Mouse (Mus musculus): ENCODE measurements around the gene Fam228b. TPM values are rescaled to one million over a fixed set of nuclear protein-coding genes. Genes with fewer than 3 reads are reported as not detected.
"Not testable (repeated sequence)": the region's sequence is repeated elsewhere in the genome, so short reads cannot be mapped to it uniquely, and the experiment has no call there.

Gene Fam228b
- polyA plus RNA-seq, 1 experiment from 2014 or later: 1.3 TPM

- WGBS: 15% methylated on average over 13 of the region's 13 CpGs
- peak; percentile 31 for ATAC-seq
Observed at GRCm38 (mm10) chr12:4769333-4769723, 261 bp upstream of the Fam228b start.

GRCm38 (mm10) chr12:4757060-4757459, 12.0 kb downstream of the Fam228b start:
- Histone ChIP-seq H3K9me3 (ENCODE audit: control insufficient read depth, low read length) (no peaks in the 10 kb centered on the region), H3K9ac (ENCODE audit: low read depth, low read length) (no peak overlapping the region), H3K4me1 (ENCODE audit: control insufficient read depth, insufficient read depth, low read length) (no peaks in the 10 kb centered on the region), H3K27me3 (replicated peaks; ENCODE audit: control insufficient read depth, insufficient read depth, low read length) (no peaks in the 10 kb centered on the region), H3K4me3 (ENCODE audit: low read length) (no peak overlapping the region), H3K4me2 (ENCODE audit: low read depth, low read length) (no peak overlapping the region), H3K36me3 (ENCODE audit: control insufficient read depth, insufficient read depth, low read length) (no peaks in the 10 kb centered on the region), H3K27ac (ENCODE audit: low read length) (no peak overlapping the region)
- no peak for ATAC-seq
- 88% methylated on average over 1 of the region's 1 CpGs for WGBS

More at GRCm38 (mm10) chr12:4769333-4769723, 261 bp upstream of the Fam228b start:
- no peaks in the 10 kb centered on the region for H3K36me3 ChIP-seq (ENCODE audit: control insufficient read depth, insufficient read depth, low read length)
- H3K9ac ChIP-seq (ENCODE audit: low read depth, low read length): peak overlapping the region; percentile 91
- H3K4me3 ChIP-seq (ENCODE audit: low read length): peak overlapping the region; percentile 72
- peaks cover 5% of the 10 kb centered on the region; the same call in 1 of the 2 replicates for H3K4me1 ChIP-seq (ENCODE audit: control insufficient read depth, insufficient read depth, low read length)
- H3K9me3 ChIP-seq (ENCODE audit: control insufficient read depth, low read length): no peaks in the 10 kb centered on the region
- H3K4me2 ChIP-seq (ENCODE audit: low read depth, low read length): peak overlapping the region; percentile 86
- no peaks in the 10 kb centered on the region for H3K27me3 ChIP-seq (replicated peaks; ENCODE audit: control insufficient read depth, insufficient read depth, low read length)
- no peak overlapping the region; the same call in 1 of the 2 replicates for H3K27ac ChIP-seq (ENCODE audit: low read length)

GRCm38 (mm10) chr12:4754451-4754850, 14.6 kb downstream of the Fam228b start:
- not testable (repeated sequence) for ATAC-seq; H3K9ac ChIP-seq (ENCODE audit: low read depth, low read length); H3K9me3 ChIP-seq (ENCODE audit: control insufficient read depth, low read length); H3K27me3 ChIP-seq (replicated peaks; ENCODE audit: control insufficient read depth, insufficient read depth, low read length); H3K4me2 ChIP-seq (ENCODE audit: low read depth, low read length); H3K4me3 ChIP-seq (ENCODE audit: low read length); H3K27ac ChIP-seq (ENCODE audit: low read length); H3K36me3 ChIP-seq (ENCODE audit: control insufficient read depth, insufficient read depth, low read length); H3K4me1 ChIP-seq (ENCODE audit: control insufficient read depth, insufficient read depth, low read length)
- WGBS: 88% methylated on average over 4 of the region's 4 CpGs

GRCm38 (mm10) chr12:4744486-4744885, 24.6 kb downstream of the Fam228b start:
- H3K4me3 ChIP-seq (ENCODE audit: low read length): no peak overlapping the region

GRCm38 (mm10) chr12:4742183-4742582, 26.9 kb downstream of the Fam228b start:
- no peaks in the 10 kb centered on the region for H3K9me3 ChIP-seq (ENCODE audit: control insufficient read depth, low read length)
- no peak overlapping the region for H3K4me3 ChIP-seq (ENCODE audit: low read length)
- ATAC-seq: no peak
- WGBS: 84% methylated on average over 3 of the region's 3 CpGs
- H3K27ac ChIP-seq (ENCODE audit: low read length): no peak overlapping the region
- no peaks in the 10 kb centered on the region for H3K27me3 ChIP-seq (replicated peaks; ENCODE audit: control insufficient read depth, insufficient read depth, low read length)
- no peaks in the 10 kb centered on the region for H3K36me3 ChIP-seq (ENCODE audit: control insufficient read depth, insufficient read depth, low read length)
- no peak overlapping the region for H3K4me2 ChIP-seq (ENCODE audit: low read depth, low read length)
- H3K9ac ChIP-seq (ENCODE audit: low read depth, low read length): no peak overlapping the region
- H3K4me1 ChIP-seq (ENCODE audit: control insufficient read depth, insufficient read depth, low read length): no peaks in the 10 kb centered on the region

More at GRCm38 (mm10) chr12:4744486-4744885, 24.6 kb downstream of the Fam228b start:
- no peak overlapping the region for H3K9ac ChIP-seq (ENCODE audit: low read depth, low read length)
- no peaks in the 10 kb centered on the region for H3K4me1 ChIP-seq (ENCODE audit: control insufficient read depth, insufficient read depth, low read length)
- H3K27ac ChIP-seq (ENCODE audit: low read length): no peak overlapping the region
- no peaks in the 10 kb centered on the region for H3K36me3 ChIP-seq (ENCODE audit: control insufficient read depth, insufficient read depth, low read length)
- no peak overlapping the region for H3K4me2 ChIP-seq (ENCODE audit: low read depth, low read length)
- no peaks in the 10 kb centered on the region for H3K9me3 ChIP-seq (ENCODE audit: control insufficient read depth, low read length)
- WGBS: 90% methylated on average over 10 of the region's 10 CpGs
- ATAC-seq: no peak
- no peaks in the 10 kb centered on the region for H3K27me3 ChIP-seq (replicated peaks; ENCODE audit: control insufficient read depth, insufficient read depth, low read length)

- Histone ChIP-seq H3K36me3 (ENCODE audit: control insufficient read depth, insufficient read depth, low read length) (no peaks in the 10 kb centered on the region), H3K4me2 (ENCODE audit: low read depth, low read length) (no peak overlapping the region), H3K9ac (ENCODE audit: low read depth, low read length) (no peak overlapping the region), H3K9me3 (ENCODE audit: control insufficient read depth, low read length) (no peaks in the 10 kb centered on the region), H3K27me3 (replicated peaks; ENCODE audit: control insufficient read depth, insufficient read depth, low read length) (no peaks in the 10 kb centered on the region), H3K27ac (ENCODE audit: low read length) (no peak overlapping the region), H3K4me3 (ENCODE audit: low read length) (no peak overlapping the region), H3K4me1 (ENCODE audit: control insufficient read depth, insufficient read depth, low read length) (no peaks in the 10 kb centered on the region)
- no peak for ATAC-seq
- 80% methylated on average over 7 of the region's 7 CpGs for WGBS
Observed at GRCm38 (mm10) chr12:4740823-4741222, 28.2 kb downstream of the Fam228b start.

GRCm38 (mm10) chr12:4738031-4738576, 31.0 kb downstream of the Fam228b start, which contains the start of gene Fam228a:
Fam228a (minus strand) TSS chr12:4738430.
- Histone ChIP-seq H3K4me2 (ENCODE audit: low read depth, low read length) (no peak within 1 kb of the TSS), H3K9ac (ENCODE audit: low read depth, low read length) (no peak within 1 kb of the TSS), H3K9me3 (ENCODE audit: control insufficient read depth, low read length) (no peaks in the 10 kb centered on the region), H3K4me3 (ENCODE audit: low read length) (no peak within 1 kb of the TSS), H3K4me1 (ENCODE audit: control insufficient read depth, insufficient read depth, low read length) (no peaks in the 10 kb centered on the region), H3K27ac (ENCODE audit: low read length) (no peak within 1 kb of the TSS), H3K27me3 (replicated peaks; ENCODE audit: control insufficient read depth, insufficient read depth, low read length) (no peaks in the 10 kb centered on the region), H3K36me3 (ENCODE audit: control insufficient read depth, insufficient read depth, low read length) (no peaks in the 10 kb centered on the region)
- no peak for ATAC-seq
- 93% methylated on average over 18 of the region's 18 CpGs for WGBS

- H3K27ac ChIP-seq (ENCODE audit: low read length): no peak overlapping the region
- no peak for ATAC-seq
- H3K4me2 ChIP-seq (ENCODE audit: low read depth, low read length): no peak overlapping the region
- no peak overlapping the region for H3K4me3 ChIP-seq (ENCODE audit: low read length)
- WGBS: 52% methylated on average over 4 of the region's 4 CpGs
- no peaks in the 10 kb centered on the region for H3K4me1 ChIP-seq (ENCODE audit: control insufficient read depth, insufficient read depth, low read length)
- H3K9ac ChIP-seq (ENCODE audit: low read depth, low read length): no peak overlapping the region
- H3K9me3 ChIP-seq (ENCODE audit: control insufficient read depth, low read length): no peaks in the 10 kb centered on the region
- no peaks in the 10 kb centered on the region for H3K36me3 ChIP-seq (ENCODE audit: control insufficient read depth, insufficient read depth, low read length)
- no peaks in the 10 kb centered on the region for H3K27me3 ChIP-seq (replicated peaks; ENCODE audit: control insufficient read depth, insufficient read depth, low read length)
Observed at GRCm38 (mm10) chr12:4732332-4732731, 36.7 kb downstream of the Fam228b start.

- WGBS: 61% methylated on average over 4 of the region's 4 CpGs
- H3K36me3 ChIP-seq (ENCODE audit: control insufficient read depth, insufficient read depth, low read length): no peaks in the 10 kb centered on the region
- no peaks in the 10 kb centered on the region for H3K4me1 ChIP-seq (ENCODE audit: control insufficient read depth, insufficient read depth, low read length)
- no peak for ATAC-seq
- H3K9ac ChIP-seq (ENCODE audit: low read depth, low read length): no peak overlapping the region
- no peaks in the 10 kb centered on the region for H3K9me3 ChIP-seq (ENCODE audit: control insufficient read depth, low read length)
- no peak overlapping the region for H3K4me3 ChIP-seq (ENCODE audit: low read length)
- no peak overlapping the region for H3K4me2 ChIP-seq (ENCODE audit: low read depth, low read length)
- no peaks in the 10 kb centered on the region for H3K27me3 ChIP-seq (replicated peaks; ENCODE audit: control insufficient read depth, insufficient read depth, low read length)
- no peak overlapping the region for H3K27ac ChIP-seq (ENCODE audit: low read length)
Observed at GRCm38 (mm10) chr12:4731629-4732028, 37.4 kb downstream of the Fam228b start.

- Histone ChIP-seq H3K9ac (ENCODE audit: low read depth, low read length) (no peak overlapping the region), H3K4me2 (ENCODE audit: low read depth, low read length) (no peak overlapping the region), H3K4me1 (ENCODE audit: control insufficient read depth, insufficient read depth, low read length) (no peaks in the 10 kb centered on the region), H3K4me3 (ENCODE audit: low read length) (no peak overlapping the region), H3K36me3 (ENCODE audit: control insufficient read depth, insufficient read depth, low read length) (no peaks in the 10 kb centered on the region), H3K9me3 (ENCODE audit: control insufficient read depth, low read length) (no peaks in the 10 kb centered on the region), H3K27ac (ENCODE audit: low read length) (no peak overlapping the region), H3K27me3 (replicated peaks; ENCODE audit: control insufficient read depth, insufficient read depth, low read length) (no peaks in the 10 kb centered on the region)
- no peak for ATAC-seq
- WGBS: 89% methylated on average over 3 of the region's 3 CpGs
Observed at GRCm38 (mm10) chr12:4729165-4729564, 39.9 kb downstream of the Fam228b start.

Measured in intestine, embryonic 16.5 days (tissue).